Mouse (Mus musculus) right cerebral cortex, postnatal 36 days (tissue): ENCODE results near the gene Ptpre.
"Not testable (repeated sequence)": the region's sequence is repeated elsewhere in the genome, so short reads cannot be mapped to it uniquely, and the experiment has no call there.

Source experiments
- DNase-seq, 2 experiments: peaks; one replicate each; pipeline ENCODE4 v3.0.0; 2022; ENCODE audit warnings: low spot score in 2 of 2, mixed read lengths in 1 of 2

The Ptpre gene

GRCm38 (mm10) chr7:135605002-135605803, 67.9 kb downstream of the Ptpre start:
- DNase-seq: no peak

GRCm38 (mm10) chr7:135605804-135606072, 68.5 kb downstream of the Ptpre start:
- no peak for DNase-seq

- no peak for DNase-seq
These were observed 70.9 kb downstream of the Ptpre start for GRCm38 (mm10) chr7:135608208-135608607.

- DNase-seq: no peak
These were observed 71.7 kb downstream of the Ptpre start for GRCm38 (mm10) chr7:135609028-135609427.

- DNase-seq: no peak
These were observed 72.4 kb downstream of the Ptpre start for GRCm38 (mm10) chr7:135609655-135610054.

- no peak for DNase-seq
These were observed 75.0 kb downstream of the Ptpre start for GRCm38 (mm10) chr7:135612276-135612675.

- no peak for DNase-seq
These were observed 75.5 kb downstream of the Ptpre start for GRCm38 (mm10) chr7:135612801-135613200.

- DNase-seq: no peak
These were observed 76.1 kb downstream of the Ptpre start for GRCm38 (mm10) chr7:135613380-135613779.

GRCm38 (mm10) chr7:135614892-135615291, 77.6 kb downstream of the Ptpre start:
- DNase-seq: no peak

GRCm38 (mm10) chr7:135616479-135616878, 79.2 kb downstream of the Ptpre start:
- not testable (repeated sequence) for DNase-seq

GRCm38 (mm10) chr7:135617776-135618175, 80.5 kb downstream of the Ptpre start:
- peak in 1 of 2 experiments; percentile 34 for DNase-seq

- no peak for DNase-seq
These were observed 84.4 kb downstream of the Ptpre start for GRCm38 (mm10) chr7:135621649-135622048.

GRCm38 (mm10) chr7:135622241-135622640, 85.0 kb downstream of the Ptpre start:
- DNase-seq: no peak

- DNase-seq: no peak
These were observed 87.6 kb downstream of the Ptpre start for GRCm38 (mm10) chr7:135624854-135625253.

- DNase-seq: no peak
These were observed 91.1 kb downstream of the Ptpre start for GRCm38 (mm10) chr7:135628363-135628762.

GRCm38 (mm10) chr7:135629019-135629418, 91.7 kb downstream of the Ptpre start:
- DNase-seq: no peak

GRCm38 (mm10) chr7:135631776-135632552, 94.7 kb downstream of the Ptpre start:
- DNase-seq: peak; percentile 41 to 47

- DNase-seq: no peak
These were observed 95.5 kb downstream of the Ptpre start for GRCm38 (mm10) chr7:135632716-135633258.

GRCm38 (mm10) chr7:135634851-135635624, 97.8 kb downstream of the Ptpre start:
- no peak for DNase-seq

- no peak for DNase-seq
These were observed 100.2 kb downstream of the Ptpre start for GRCm38 (mm10) chr7:135637406-135637980.

GRCm38 (mm10) chr7:135639361-135639760, 102.1 kb downstream of the Ptpre start:
- DNase-seq: no peak
